Mouse (Mus musculus) heart, embryonic 14.5 days (tissue): ENCODE results near the gene Chrnb2. TPM values are rescaled to one million over a fixed set of nuclear protein-coding genes. Genes with fewer than 3 reads are reported as not detected.

Experiments used
- ATAC-seq: fragments of 200-750 bp; cut with Nextera tagmentation; 2 replicates; pipeline ENCODE4 v1.8.0; 2017; ENCODE audit warnings: low read depth, moderate TSS enrichment; ENCODE audit not compliant: insufficient number of reproducible peaks, insufficient read depth, low FRiP score
- H3K27ac ChIP-seq, 2 experiments: fragments of 200-500 bp in 1 of 2; fragments of 300-500 bp in 1 of 2; sonication (generic) in 1 of 2; replicated peaks in 1 of 2; 2 replicates each; pipeline ENCODE4 v1.5.1; 2012 to 2014; ENCODE audit warnings: low read depth in 2 of 2, low read length in 2 of 2, control low read depth in 1 of 2, mild to moderate bottlenecking in 1 of 2, mixed read lengths in 1 of 2; ENCODE audit not compliant: control insufficient read depth in 1 of 2, insufficient read depth in 1 of 2
- H3K27me3 ChIP-seq: fragments of 300-500 bp; sonication (generic); 2 replicates; pipeline ENCODE4 v1.6.1; 2014; ENCODE audit warnings: mild to moderate bottlenecking, low read length, control low read depth; ENCODE audit not compliant: control insufficient read depth, insufficient read depth
- H3K36me3 ChIP-seq: fragments of 300-500 bp; sonication (generic); 2 replicates; pipeline ENCODE4 v1.6.1; 2014; ENCODE audit warnings: mild to moderate bottlenecking, control low read depth, low read length, mixed read lengths; ENCODE audit not compliant: control insufficient read depth, insufficient read depth
- H3K4me1 ChIP-seq, 2 experiments: fragments of 200-500 bp in 1 of 2; fragments of 300-500 bp in 1 of 2; sonication (generic) in 1 of 2; 2 replicates each; pipeline ENCODE4 v1.6.1; 2012 to 2014; ENCODE audit warnings: low read length in 2 of 2, control low read depth in 1 of 2, mixed read lengths in 1 of 2; ENCODE audit not compliant: control insufficient read depth in 2 of 2, insufficient read depth in 2 of 2
- H3K4me2 ChIP-seq: fragments of 300-500 bp; sonication (generic); 2 replicates; pipeline ENCODE4 v1.6.1; 2014; ENCODE audit warnings: mild to moderate bottlenecking, low read length
- H3K4me3 ChIP-seq, 2 experiments: fragments of 200-500 bp in 1 of 2; fragments of 300-500 bp in 1 of 2; sonication (generic) in 1 of 2; 2 replicates each; pipeline ENCODE4 v1.5.1; 2012 to 2014; ENCODE audit warnings: low read length in 2 of 2, mild to moderate bottlenecking in 2 of 2, control low read depth in 1 of 2, low read depth in 1 of 2, moderate library complexity in 1 of 2; ENCODE audit not compliant: control insufficient read depth in 1 of 2, insufficient read depth in 1 of 2
- H3K9ac ChIP-seq: fragments of 300-500 bp; sonication (generic); 2 replicates; pipeline ENCODE4 v1.6.1; 2014; ENCODE audit warnings: mild to moderate bottlenecking, low read length
- H3K9me3 ChIP-seq: fragments of 300-500 bp; sonication (generic); 2 replicates; pipeline ENCODE4 v1.6.1; 2016; ENCODE audit warnings: low read length, control low read depth; ENCODE audit not compliant: control insufficient read depth
- WGBS: fragments of 180-500 bp; shearing (Covaris S2); extraction: QIAGEN DNeasy Blood & Tissue Kit; methylation state at CpG from one replicate; pipeline ENCODE4 v1.1.7; 2014; 5-methylcytosine and 5-hydroxymethylcytosine counted together
- polyA plus RNA-seq: library from polyadenylated mRNA; unstranded; fragments of >200 nt; fragmentation: Nextera tagmentation; extraction: Ambion mirVana; gene quantifications from 2 replicates; pipeline ENCODE4 v1.2.1, GENCODE M21; 2014

The Chrnb2 gene
- polyA plus RNA-seq, 1 experiment from 2014 or later: 0.38 TPM

- Histone ChIP-seq H3K4me2 (peak overlapping the region; percentile 73), H3K36me3 (0 out of 2 replicates have a peak, but pooled peaks cover 3% of the 10 kb centered on the region), H3K9ac (peak overlapping the region; percentile 78), H3K27me3 (no peaks in the 10 kb centered on the region), H3K27ac (peak overlapping the region; percentile 36 to 83), H3K9me3 (no peaks in the 10 kb centered on the region), H3K4me3 (peak overlapping the region; percentile 70 to 76), H3K4me1 (peaks cover 6 to 18% of the 10 kb centered on the region in 2 experiments)
- ATAC-seq: peak; percentile 88
- WGBS: 1% methylated on average over 31 of the region's 32 CpGs
Measured at GRCm38 (mm10) chr3:89730350-89731331, 33.8 kb downstream of the Chrnb2 start.

- Histone ChIP-seq H3K36me3 (no peaks in the 10 kb centered on the region), H3K9ac (no peak overlapping the region), H3K4me3 (no peak overlapping the region), H3K4me1 (peaks cover 6 to 22% of the 10 kb centered on the region in 2 experiments), H3K27me3 (no peaks in the 10 kb centered on the region), H3K4me2 (no peak overlapping the region), H3K9me3 (no peaks in the 10 kb centered on the region), H3K27ac (no peak overlapping the region)
- 71% methylated on average over 2 of the region's 2 CpGs for WGBS
- ATAC-seq: no peak
Measured at GRCm38 (mm10) chr3:89728848-89729247, 35.6 kb downstream of the Chrnb2 start.

- Histone ChIP-seq H3K27ac (no peak overlapping the region), H3K4me1 (peaks cover 6 to 22% of the 10 kb centered on the region in 2 experiments), H3K27me3 (no peaks in the 10 kb centered on the region), H3K36me3 (no peaks in the 10 kb centered on the region), H3K4me2 (no peak overlapping the region), H3K4me3 (no peak overlapping the region), H3K9ac (no peak overlapping the region), H3K9me3 (no peaks in the 10 kb centered on the region)
- no peak for ATAC-seq
- 10% methylated on average over 4 of the region's 4 CpGs for WGBS
Measured at GRCm38 (mm10) chr3:89727028-89727427, 37.4 kb downstream of the Chrnb2 start.

- no peak for ATAC-seq
- H3K27me3 ChIP-seq: no peaks in the 10 kb centered on the region
- peaks cover 0 to 8% of the 10 kb centered on the region in 2 experiments; a peak in 2 of 4 replicates for H3K4me1 ChIP-seq
- no peak overlapping the region for H3K4me2 ChIP-seq
- no peaks in the 10 kb centered on the region for H3K9me3 ChIP-seq
- H3K4me3 ChIP-seq: no peak overlapping the region
- no peaks in the 10 kb centered on the region for H3K36me3 ChIP-seq
- H3K27ac ChIP-seq: no peak overlapping the region
- 66% methylated on average over 7 of the region's 7 CpGs for WGBS
- no peak overlapping the region for H3K9ac ChIP-seq
Measured at GRCm38 (mm10) chr3:89723400-89724084, 40.9 kb downstream of the Chrnb2 start.

GRCm38 (mm10) chr3:89722032-89722431, 42.4 kb downstream of the Chrnb2 start:
- no peak overlapping the region for H3K4me2 ChIP-seq
- H3K9me3 ChIP-seq: no peaks in the 10 kb centered on the region
- no peak for ATAC-seq
- H3K27ac ChIP-seq: no peak overlapping the region
- no peak overlapping the region for H3K9ac ChIP-seq
- H3K4me3 ChIP-seq: no peak overlapping the region
- peaks cover 2 to 8% of the 10 kb centered on the region in 2 experiments; a peak in 2 of 4 replicates for H3K4me1 ChIP-seq
- no peaks in the 10 kb centered on the region for H3K36me3 ChIP-seq
- no peaks in the 10 kb centered on the region for H3K27me3 ChIP-seq

- no peaks in the 10 kb centered on the region for H3K27me3 ChIP-seq
- no peaks in the 10 kb centered on the region for H3K36me3 ChIP-seq
- peaks cover 2 to 13% of the 10 kb centered on the region in 2 experiments; a peak in 3 of 4 replicates for H3K4me1 ChIP-seq
- peak overlapping the region; percentile 90 to 93 for H3K4me3 ChIP-seq
- 23% methylated on average over 6 of the region's 6 CpGs for WGBS
- peak overlapping the region; percentile 68 to 86 for H3K27ac ChIP-seq
- peak overlapping the region; percentile 89 for H3K9ac ChIP-seq
- peak overlapping the region; percentile 77 for H3K4me2 ChIP-seq
- H3K9me3 ChIP-seq: no peaks in the 10 kb centered on the region
- no peak for ATAC-seq
Measured at GRCm38 (mm10) chr3:89715967-89716256, 48.5 kb downstream of the Chrnb2 start.

GRCm38 (mm10) chr3:89715207-89715966, 49.0 kb downstream of the Chrnb2 start:
- Histone ChIP-seq H3K27ac (peak overlapping the region; percentile 68 to 86), H3K4me2 (peak overlapping the region; percentile 77), H3K36me3 (no peaks in the 10 kb centered on the region), H3K9ac (peak overlapping the region; percentile 89), H3K9me3 (no peaks in the 10 kb centered on the region), H3K4me1 (peaks cover 2 to 13% of the 10 kb centered on the region in 2 experiments; a peak in 3 of 4 replicates), H3K4me3 (peak overlapping the region; percentile 90 to 93), H3K27me3 (no peaks in the 10 kb centered on the region)
- ATAC-seq: peak; percentile 29
- under 1% methylated on average over 59 of the region's 59 CpGs for WGBS
